ENCODE assay signal across 11 mouse cellular contexts in genomic region chr3:97363418-97364098, GRCm38 (mm10). TPM values are rescaled to one million over a fixed set of nuclear protein-coding genes. Genes with fewer than 3 reads are reported as not detected.
DNase-seq lines count a peak whose midpoint lies in the region; ATAC-seq lines count a peak whose summit lies in the region.
"Had no signal": no experiment of that assay in that cellular context is flagged by ENCODE, and none has a peak within 500 bp of the region (broad histone marks: within the 10 kb centered on the region; RNA-seq: fewer than 3 reads in every experiment).

No protein-coding gene starts in this region.

- peak; percentile 94 for ATAC-seq in kidney, embryonic 14.5 days (ENCODE audit: low FRiP score, low TSS enrichment)
- ATAC-seq in forebrain, embryonic 12.5 days (ENCODE audit: low FRiP score), result no peak
- ATAC-seq: forebrain, embryonic 13.5 days had no signal

- no peak overlapping the region for H3K4me2 ChIP-seq in kidney, embryonic 14.5 days (replicated peaks; ENCODE audit: low read depth, low read length)
- no peak overlapping the region for H3K4me2 ChIP-seq in forebrain, embryonic 12.5 days
- H3K4me2 ChIP-seq: forebrain, embryonic 13.5 days had no signal

- H3K36me3 ChIP-seq in kidney, embryonic 14.5 days (ENCODE audit: control insufficient read depth, insufficient read depth, low read length), result no peaks in the 10 kb centered on the region
- H3K36me3 ChIP-seq in forebrain, embryonic 12.5 days (replicated peaks), result no peaks in the 10 kb centered on the region

- H3K4me3 ChIP-seq in kidney, embryonic 14.5 days (ENCODE audit: low read length), result no peak overlapping the region
- no peak overlapping the region for H3K4me3 ChIP-seq in forebrain, embryonic 12.5 days (replicated peaks)
- H3K4me3 ChIP-seq: forebrain, embryonic 13.5 days; megakaryocyte, embryonic 14.5 days had no signal

- H3K27me3 ChIP-seq in kidney, embryonic 14.5 days (ENCODE audit: control insufficient read depth, insufficient read depth, low read length), result no peaks in the 10 kb centered on the region
- no peaks in the 10 kb centered on the region for H3K27me3 ChIP-seq in forebrain, embryonic 12.5 days
- H3K27me3 ChIP-seq: forebrain, embryonic 13.5 days; megakaryocyte, embryonic 14.5 days had no signal

- H3K27ac ChIP-seq in kidney, embryonic 14.5 days (ENCODE audit: low read depth, low read length), result no peak overlapping the region
- no peak overlapping the region for H3K27ac ChIP-seq in forebrain, embryonic 12.5 days
- H3K27ac ChIP-seq: forebrain, embryonic 13.5 days had no signal

- 41% methylated on average over 3 of the region's 3 CpGs for WGBS in kidney, embryonic 14.5 days
- WGBS in forebrain, embryonic 12.5 days, result 85% methylated on average over 3 of the region's 3 CpGs

- DNase-seq in layer of hippocampus, postnatal 36 days, result peak; percentile 16 to 22
- no peak for DNase-seq in layer of hippocampus, postnatal 25 days (ENCODE audit: extremely low spot score in 1 of 2, low spot score in 1 of 2)
- DNase-seq in cerebellum, postnatal 36 days, result peak; percentile 11 to 33
- peak; percentile 73 for DNase-seq in lung, postnatal 25 days (ENCODE audit: low spot score)
- no peak for DNase-seq in natural killer cell, adult 2 months (ENCODE audit: low spot score in 2 of 2)
- no peak for DNase-seq in thymus, postnatal 10 days (ENCODE audit: low spot score in 2 of 2)

- no peak overlapping the region for H3K9ac ChIP-seq in kidney, embryonic 14.5 days (ENCODE audit: low read depth, low read length)
- H3K9ac ChIP-seq in forebrain, embryonic 12.5 days, result no peak overlapping the region
- H3K9ac ChIP-seq: forebrain, embryonic 13.5 days had no signal

- H3K4me1 ChIP-seq in kidney, embryonic 14.5 days (ENCODE audit: control insufficient read depth, insufficient read depth, low read length), result 0 out of 2 replicates have a peak, but pooled peaks cover 5% of the 10 kb centered on the region
- peaks cover 1% of the 10 kb centered on the region; the same call in 1 of the 2 replicates for H3K4me1 ChIP-seq in forebrain, embryonic 12.5 days
- H3K4me1 ChIP-seq: forebrain, embryonic 13.5 days; megakaryocyte, embryonic 14.5 days had no signal

- H3K9me3 ChIP-seq in kidney, embryonic 14.5 days (ENCODE audit: control insufficient read depth, low read length), result no peaks in the 10 kb centered on the region
- no peaks in the 10 kb centered on the region for H3K9me3 ChIP-seq in forebrain, embryonic 12.5 days
- H3K9me3 ChIP-seq: forebrain, embryonic 13.5 days had no signal

RNA-seq across cellular contexts. Expression of gene Olfr1402, which starts 58.3 kb away (rescaled TPM):
- not detected for total RNA-seq in layer of hippocampus, postnatal 36 days (2021)
- total RNA-seq in layer of hippocampus, postnatal 25 days (2021), result not detected
- polyA plus RNA-seq in kidney, embryonic 14.5 days (2014; fragmentation: Nextera tagmentation; extraction: Ambion mirVana), result not detected in 2 replicates
- not detected in 2 replicates for polyA plus RNA-seq in forebrain, embryonic 12.5 days (2016; fragmentation: Nextera tagmentation; extraction: Ambion mirVana)
- total RNA-seq: layer of hippocampus, adult 18-20 months had no signal
- polyA plus RNA-seq: forebrain, embryonic 13.5 days had no signal

Comparison
In these comparisons a context has a peak if more than half of its experiments do, and no peak if none do; other contexts are left out.
1. DNase-seq: peak in layer of hippocampus, postnatal 36 days (2 of 2), cerebellum, postnatal 36 days (2 of 2) and lung, postnatal 25 days (single experiment); none in layer of hippocampus, postnatal 25 days (0 of 2), natural killer cell, adult 2 months (0 of 2) and thymus, postnatal 10 days (0 of 2).